Mouse (Mus musculus) bone marrow macrophage, adult 2 months (primary cell): ENCODE data around the gene Sap30l.

Source experiments
- CTCF ChIP-seq: IDR thresholded peaks from 2 replicates; pipeline ENCODE4 v1.5.1; 2012; ENCODE audit warnings: low read depth, mild to moderate bottlenecking, low read length, moderate library complexity
- POLR2A ChIP-seq: IDR thresholded peaks from 2 replicates; pipeline ENCODE4 v1.6.1; 2012; ENCODE audit warnings: mild to moderate bottlenecking, low read depth, low read length, borderline replicate concordance

- TF ChIP-seq CTCF (no peak), POLR2A (no peak)
Observed at GRCm38 (mm10) chr11:57790866-57791535, 10.4 kb upstream of the Sap30l start.
